Mouse (Mus musculus) cerebellum, postnatal 36 days (tissue): ENCODE measurements around the gene Abca4.

Source experiments
- DNase-seq, 2 experiments: peaks; one replicate each; pipeline ENCODE4 v3.0.0; 2021 to 2022; ENCODE audit warnings: mixed read lengths in 2 of 2

Gene Abca4

DNA sequence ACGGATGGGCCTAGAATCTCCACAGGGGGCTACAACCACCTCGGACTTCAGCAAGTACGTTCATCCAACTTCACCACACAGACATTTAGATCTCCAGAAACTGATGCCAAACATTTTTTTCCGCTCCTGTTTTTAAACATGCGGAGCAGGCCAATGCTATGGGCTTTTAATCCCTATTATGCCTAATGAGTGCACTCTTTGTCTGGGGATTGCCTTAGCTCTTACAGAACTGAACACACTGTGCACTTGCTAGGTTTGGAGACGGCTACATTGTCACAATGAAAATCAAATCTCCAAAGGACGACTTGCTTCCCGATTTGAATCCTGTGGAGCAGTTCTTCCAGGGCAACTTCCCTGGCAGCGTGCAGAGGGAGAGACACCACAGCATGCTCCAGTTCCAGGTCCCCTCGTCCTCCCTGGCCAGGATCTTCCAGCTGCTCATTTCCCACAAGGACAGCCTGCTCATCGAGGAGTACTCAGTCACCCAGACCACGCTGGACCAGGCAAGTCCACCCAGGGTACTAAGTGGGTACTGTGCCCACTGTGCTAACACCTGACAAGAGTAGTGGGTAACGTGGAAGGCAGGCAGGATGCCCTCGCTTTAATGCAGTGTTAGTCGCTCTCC, 129.4 kb downstream of the Abca4 start:
- no peak for DNase-seq

DNA sequence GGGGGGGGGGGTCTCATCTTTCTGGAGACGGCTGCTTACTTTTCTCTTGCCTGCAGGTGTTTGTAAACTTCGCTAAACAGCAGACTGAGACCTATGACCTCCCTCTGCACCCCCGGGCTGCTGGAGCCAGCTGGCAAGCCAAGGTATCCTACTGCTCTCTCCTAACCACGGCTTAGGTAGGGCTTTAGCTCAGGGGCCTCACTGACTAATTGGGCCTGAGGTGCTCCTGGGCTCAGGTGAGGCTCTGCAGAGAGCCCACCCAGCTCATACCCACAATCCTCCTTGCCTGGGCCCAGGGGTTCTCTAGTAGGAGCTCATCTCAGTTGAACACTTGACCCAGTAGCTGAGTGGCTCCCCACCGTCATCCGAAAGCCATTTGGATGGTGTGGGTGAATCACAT, 131.8 kb downstream of the Abca4 start:
- peak in 1 of 2 experiments; percentile 17 for DNase-seq

GRCm38 (mm10) chr3:122176706-122177390, 132.6 kb downstream of the Abca4 start:
- DNase-seq, result peak; percentile 95 to 97

- no peak for DNase-seq
These were observed 139.9 kb downstream of the Abca4 start for GRCm38 (mm10) chr3:122184109-122184508.

DNA sequence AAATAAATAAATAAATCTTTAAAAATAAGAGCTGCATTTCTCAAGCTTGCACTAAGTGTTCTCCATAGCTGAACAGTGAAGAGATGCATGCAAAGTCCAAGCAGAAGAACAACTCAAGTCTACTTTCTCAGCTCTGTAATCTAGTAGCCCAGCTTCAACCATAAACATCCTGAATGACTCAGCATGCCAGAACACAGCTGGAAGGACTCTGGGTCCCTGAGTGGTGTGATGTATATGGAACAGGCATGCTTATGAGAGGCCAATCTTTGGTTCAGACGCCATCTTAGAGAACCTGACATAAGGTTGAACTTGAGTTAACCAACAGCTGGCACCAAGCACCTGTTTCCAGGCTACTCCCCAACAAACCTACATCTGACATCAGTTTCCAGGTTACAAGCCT, 142.7 kb downstream of the Abca4 start:
- no peak for DNase-seq

DNA sequence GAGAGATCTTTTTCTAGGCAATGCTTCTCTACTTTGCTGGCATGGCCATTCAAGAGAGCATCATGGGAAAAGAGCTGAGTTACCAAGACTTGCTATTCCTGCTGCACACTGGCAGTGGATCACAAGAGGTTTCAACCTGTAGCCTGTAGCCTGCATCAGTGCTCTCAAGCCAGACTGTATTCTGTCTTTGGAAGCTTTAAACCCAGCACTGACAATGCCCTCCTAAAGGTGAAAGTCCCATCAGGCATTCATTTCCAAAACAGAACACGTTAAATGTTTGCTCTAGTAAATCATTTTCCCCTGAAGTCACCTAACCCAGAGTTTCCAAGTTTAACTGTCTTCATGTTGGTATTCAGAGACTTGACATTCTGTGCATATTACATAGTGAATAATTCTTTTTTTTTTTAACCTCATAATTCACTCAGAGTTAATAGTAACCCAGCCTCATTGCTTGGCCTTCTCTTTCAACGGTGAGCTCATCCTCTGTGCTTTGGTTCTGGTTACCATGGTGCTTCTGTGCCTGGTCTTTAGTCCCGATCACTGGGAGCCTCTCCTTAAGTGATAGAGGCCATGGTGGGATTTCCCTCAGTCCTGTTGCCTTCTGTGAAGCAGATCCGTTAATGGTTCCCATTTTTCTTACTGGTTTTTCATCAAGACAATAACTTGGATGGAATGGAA, 152.5 kb downstream of the Abca4 start:
- no peak for DNase-seq

DNA sequence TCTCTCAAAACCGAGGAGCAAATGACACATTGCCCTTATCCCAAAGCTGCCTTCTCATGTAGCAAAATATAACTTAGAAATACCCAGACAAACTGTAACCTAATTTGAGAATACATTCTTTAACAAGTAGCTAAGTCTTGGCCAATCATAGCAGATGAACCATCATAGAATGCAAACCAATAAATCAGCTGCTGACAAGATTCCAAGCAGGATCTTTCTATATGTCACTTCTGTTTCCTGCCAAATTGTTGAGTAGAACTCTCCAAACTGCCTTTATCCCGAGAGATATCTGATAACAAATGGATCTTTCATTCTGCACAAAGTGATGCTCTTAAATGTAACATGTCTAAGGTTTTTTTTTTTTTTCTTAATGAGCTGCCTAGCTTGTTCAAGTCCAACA, 154.3 kb downstream of the Abca4 start:
- DNase-seq, result no peak

GRCm38 (mm10) chr3:122198966-122199381, 154.7 kb downstream of the Abca4 start:
- DNase-seq, result peak in 1 of 2 experiments; percentile 25

DNA sequence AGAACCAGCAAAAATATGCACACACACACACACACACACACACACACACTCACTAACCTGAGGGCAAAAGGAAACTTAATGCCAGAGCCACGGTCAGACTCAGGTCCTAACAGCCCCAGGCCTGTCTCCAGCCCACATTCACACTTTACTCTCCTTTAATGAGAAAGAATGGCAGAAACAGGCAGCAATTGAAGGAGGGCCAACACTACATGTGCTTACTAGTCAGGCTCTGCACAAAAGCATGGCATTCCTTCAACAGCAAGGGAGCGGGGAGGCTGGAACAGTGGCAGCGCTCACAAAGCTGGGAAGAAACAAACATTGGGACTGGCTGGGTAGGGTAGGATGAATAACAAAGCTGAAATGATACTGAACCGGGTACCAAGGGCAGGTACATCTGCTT, 155.4 kb downstream of the Abca4 start:
- no peak for DNase-seq

DNA sequence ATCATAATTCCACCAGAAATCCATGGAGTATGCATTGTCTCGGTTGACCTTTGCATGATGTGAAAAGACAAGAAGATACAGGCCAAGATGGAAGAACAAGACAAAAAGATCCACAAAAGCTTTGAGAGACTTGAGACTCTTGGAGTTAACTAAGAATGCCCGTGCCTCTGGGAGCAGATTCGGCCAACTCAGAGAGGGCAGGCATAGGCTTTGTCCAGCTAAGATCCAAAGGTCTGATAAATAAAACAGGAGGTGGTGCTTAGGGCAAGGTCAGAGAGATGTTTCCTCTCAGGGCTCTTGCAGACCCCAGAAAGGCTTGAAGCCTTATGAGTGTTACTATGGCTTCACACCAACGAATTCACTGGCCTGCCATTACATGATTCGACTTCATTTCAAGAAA, 155.8 kb downstream of the Abca4 start:
- no peak for DNase-seq

DNA sequence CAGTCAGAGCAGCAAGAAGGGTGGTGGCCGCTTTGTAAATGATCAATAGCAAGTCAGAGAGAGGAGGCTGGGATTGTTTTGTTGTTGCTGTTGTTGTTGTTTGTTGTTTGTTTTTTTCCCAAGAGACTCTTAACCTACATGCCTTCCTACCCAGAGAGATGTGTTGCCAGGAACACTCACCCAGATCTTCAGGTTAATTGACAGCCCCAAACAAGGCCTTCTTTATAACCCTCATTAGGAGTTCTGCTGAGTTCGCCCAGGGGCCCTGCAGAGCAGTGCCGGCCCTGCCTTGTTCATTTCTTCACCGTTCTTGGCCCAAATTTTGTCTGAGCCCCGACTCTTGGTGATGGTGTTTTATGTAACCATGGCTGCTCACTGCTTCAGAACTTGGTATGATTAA, 156.2 kb downstream of the Abca4 start:
- no peak for DNase-seq

- no peak for DNase-seq
These were observed 158.1 kb downstream of the Abca4 start for GRCm38 (mm10) chr3:122202307-122202732.

GRCm38 (mm10) chr3:122203675-122204329, 159.6 kb downstream of the Abca4 start:
- no peak for DNase-seq

- no peak for DNase-seq
These were observed 161.5 kb downstream of the Abca4 start for GRCm38 (mm10) chr3:122205753-122206152.

DNA sequence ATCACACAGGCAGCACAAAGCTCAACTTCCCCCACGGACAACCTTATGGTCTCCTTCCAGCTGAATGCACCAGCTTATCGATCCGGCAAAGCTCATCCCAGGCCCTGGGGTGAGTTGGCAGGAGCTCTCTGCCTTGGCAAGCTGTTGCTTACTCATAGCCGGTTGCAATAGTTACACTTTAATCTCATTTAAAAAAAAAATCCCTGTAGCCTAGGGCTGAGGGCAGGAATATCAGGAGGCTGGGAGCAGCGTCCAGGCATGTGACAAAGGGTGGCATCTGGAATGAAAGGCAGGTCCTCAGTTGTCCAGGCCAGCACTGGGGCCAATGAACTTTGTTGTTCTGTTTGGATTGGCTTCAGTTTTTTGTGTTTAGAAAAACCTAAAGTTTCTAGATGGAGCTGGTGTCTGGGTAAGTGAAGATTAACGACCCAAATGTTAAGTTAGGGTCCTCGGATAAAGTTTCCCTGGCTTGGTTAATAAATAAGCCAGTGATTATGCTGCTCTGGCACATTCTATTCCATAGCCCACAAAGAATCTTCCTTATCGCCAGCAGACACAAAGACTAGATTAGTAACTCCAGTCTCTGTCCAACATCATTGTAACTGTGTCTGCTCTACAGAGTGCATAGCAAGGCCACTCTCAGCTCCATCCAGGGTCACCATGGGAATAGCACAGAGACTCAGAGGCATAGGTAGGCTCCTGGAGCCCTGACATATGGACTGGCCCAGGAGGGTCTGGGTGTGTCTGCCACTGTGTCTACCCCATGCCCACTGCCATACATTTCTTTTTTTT, 162.2 kb downstream of the Abca4 start:
- peak; percentile 92 to 93 for DNase-seq

GRCm38 (mm10) chr3:122207766-122208165, 163.5 kb downstream of the Abca4 start:
- DNase-seq, result peak; percentile 72 to 80

DNA sequence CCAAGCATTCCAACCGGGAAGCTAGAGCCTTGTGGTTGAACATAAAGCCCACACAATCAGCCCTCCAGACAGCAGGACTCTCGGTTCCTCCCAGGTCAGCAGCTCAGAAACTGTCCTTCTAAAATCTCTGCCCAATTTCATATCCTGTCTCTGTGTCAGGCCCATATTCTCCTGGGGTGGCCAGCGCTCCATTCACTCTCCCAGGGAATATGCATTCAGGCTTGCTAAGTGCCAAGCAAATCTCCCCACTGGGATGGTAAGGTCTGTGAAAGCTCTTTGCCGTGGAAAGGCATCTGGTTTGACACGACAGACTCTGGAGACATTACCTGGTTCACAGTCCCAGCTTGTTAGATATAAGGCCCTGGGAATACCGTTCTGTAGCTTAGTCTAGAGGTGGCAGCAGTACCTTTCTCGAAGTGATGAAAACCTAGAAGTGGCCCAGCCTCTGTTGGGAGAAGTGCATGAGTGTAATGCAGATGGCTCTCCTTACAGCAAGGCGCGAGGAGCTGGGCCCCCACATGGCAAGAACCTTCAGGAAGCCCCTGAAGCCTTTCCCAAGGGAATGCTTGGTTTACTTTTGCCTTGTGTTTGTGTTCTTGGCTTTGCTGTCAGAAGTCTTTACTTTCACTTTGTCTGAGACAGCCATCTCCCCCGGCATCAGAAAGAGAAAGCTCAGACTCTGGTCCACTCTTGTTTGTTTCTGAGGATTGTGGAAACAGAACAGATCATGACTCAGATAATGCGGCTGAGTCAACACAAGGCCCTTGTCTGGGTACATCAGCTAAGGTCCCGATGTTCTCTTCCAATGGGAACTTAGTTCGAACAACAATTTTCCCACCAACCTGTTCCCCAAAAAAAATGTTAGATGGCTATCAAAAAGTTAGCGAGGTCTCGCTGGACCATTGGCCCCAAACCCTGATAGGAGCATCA, 164.3 kb downstream of the Abca4 start:
- peak; percentile 24 to 38 for DNase-seq

DNA sequence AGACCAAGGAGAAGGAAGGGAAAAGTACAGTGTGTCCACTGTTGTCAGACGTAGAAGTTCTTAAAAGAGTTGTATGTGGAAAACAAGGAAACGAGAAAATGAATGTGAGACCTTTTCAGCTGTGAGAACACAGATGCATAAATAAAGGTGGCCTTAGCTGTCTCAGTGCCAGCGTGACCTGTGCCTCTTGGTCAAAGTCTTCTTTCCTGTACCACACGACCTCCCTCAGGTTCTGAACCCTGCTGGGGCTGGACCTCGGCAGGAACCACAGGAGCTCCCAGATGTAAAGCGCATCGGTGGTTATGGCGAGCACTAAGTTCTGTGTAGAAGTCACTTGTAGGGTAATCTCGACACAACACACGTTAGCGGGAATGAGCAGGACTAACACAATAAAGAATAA, 165.3 kb downstream of the Abca4 start:
- DNase-seq, result no peak

DNA sequence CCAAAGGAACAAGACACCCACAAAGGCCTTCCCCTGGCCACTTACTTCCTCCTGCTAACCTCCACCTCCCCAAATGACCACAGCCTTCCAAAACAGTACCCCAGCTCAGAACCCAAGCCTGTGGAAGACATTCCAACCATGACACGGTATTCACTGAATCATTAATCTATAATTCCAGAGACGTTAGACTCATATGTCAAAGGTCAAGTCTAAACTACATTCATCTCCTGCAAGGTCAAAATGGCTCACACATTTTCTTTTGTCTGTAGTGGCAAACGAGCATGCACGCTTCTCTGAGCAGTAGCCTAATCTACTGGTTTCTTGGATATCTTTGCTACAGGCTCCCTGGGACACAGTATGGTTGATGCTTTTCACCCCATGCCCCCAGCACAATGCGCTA, 166.2 kb downstream of the Abca4 start:
- no peak for DNase-seq

DNA sequence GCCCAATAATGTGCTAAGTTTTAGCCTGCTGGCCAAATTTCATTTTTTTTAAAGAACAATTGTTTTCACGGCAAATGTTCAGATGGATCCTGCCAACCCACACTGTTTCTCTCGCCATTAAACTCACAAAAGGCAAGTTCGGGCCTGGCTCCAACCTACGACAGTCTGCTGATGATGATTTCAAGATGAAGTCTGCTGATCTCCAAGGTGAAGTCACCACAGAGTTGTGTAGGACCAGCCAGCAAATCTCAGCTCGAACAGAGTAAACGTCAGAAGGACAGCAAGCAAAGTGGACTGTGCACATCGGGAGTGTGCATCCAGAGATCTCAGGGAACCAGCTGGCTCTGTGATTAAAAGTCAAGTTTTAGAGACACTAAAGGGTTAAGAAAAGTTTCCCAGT, 166.6 kb downstream of the Abca4 start:
- DNase-seq, result no peak

GRCm38 (mm10) chr3:122211446-122212125, 167.3 kb downstream of the Abca4 start:
- DNase-seq, result no peak
